Comparison of ENCODE assay signal across 12 mouse cellular contexts in the genomic region with DNA sequence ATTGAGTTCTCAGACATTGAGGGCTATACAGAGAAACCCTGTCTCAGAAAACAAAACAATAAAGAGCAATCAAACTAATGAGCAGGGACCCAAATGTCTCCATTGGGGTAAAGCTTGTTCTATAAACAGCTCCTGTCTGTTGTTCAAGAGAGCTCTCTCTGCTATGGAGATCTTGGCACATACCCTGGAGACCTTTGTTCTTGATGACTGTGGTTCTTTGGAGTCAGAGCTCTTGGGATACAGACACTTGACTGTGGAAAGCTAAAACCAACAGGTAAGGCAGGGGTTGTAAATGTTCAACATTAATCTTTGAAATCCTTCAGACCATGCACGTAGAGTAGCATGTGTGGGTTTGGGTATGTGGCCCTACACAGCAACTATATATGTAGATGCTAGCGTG.
"Had no signal": no experiment of that assay in that cellular context is flagged by ENCODE, and none has a peak within 500 bp of the region (broad histone marks: within the 10 kb centered on the region; RNA-seq: fewer than 3 reads in every experiment).

No protein-coding gene starts in this region.

- H3K4me2 ChIP-seq: limb, embryonic 12.5 days; limb, embryonic 15.5 days; liver, embryonic 13.5 days; midbrain, embryonic 11.5 days had no signal

- H3K27me3 ChIP-seq: limb, embryonic 12.5 days; limb, embryonic 15.5 days; liver, embryonic 13.5 days had no signal

- H3K4me3 ChIP-seq: limb, embryonic 12.5 days; limb, embryonic 15.5 days; liver, embryonic 13.5 days had no signal

- H3K27ac ChIP-seq: limb, embryonic 12.5 days; limb, embryonic 15.5 days; liver, embryonic 13.5 days had no signal

- H3K9ac ChIP-seq: limb, embryonic 12.5 days; limb, embryonic 15.5 days; liver, embryonic 13.5 days had no signal

- H3K9me3 ChIP-seq: limb, embryonic 12.5 days; limb, embryonic 15.5 days; liver, embryonic 13.5 days had no signal

- H3K36me3 ChIP-seq: limb, embryonic 12.5 days; limb, embryonic 15.5 days; liver, embryonic 13.5 days had no signal

- DNase-seq: left cerebral cortex, postnatal 4 days; liver, embryonic 13.5 days; lung, adult 2 months; lung, postnatal 14 days; midbrain, embryonic 14.5 days; right cerebral cortex, postnatal 4 days; thymus, adult 2 months; thymus, postnatal 14 days; thymus, postnatal 4 days had no signal
